ENCODE assay signal across 15 mouse cellular contexts in genomic region chr8:119430690-119431089, GRCm38 (mm10). TPM values are rescaled to one million over a fixed set of nuclear protein-coding genes. Genes with fewer than 3 reads are reported as not detected.
"Had no signal": no experiment of that assay in that cellular context is flagged by ENCODE, and none has a peak within 500 bp of the region (broad histone marks: within the 10 kb centered on the region; RNA-seq: fewer than 3 reads in every experiment).

No protein-coding gene starts in this region.

- H3K27ac ChIP-seq: kidney, postnatal 0 days; limb, embryonic 12.5 days; liver, embryonic 14.5 days; lung, embryonic 15.5 days; macrophage; midbrain, embryonic 13.5 days; neural tube, embryonic 15.5 days; stomach, postnatal 0 days had no signal

- H3K9ac ChIP-seq: limb, embryonic 12.5 days; liver, embryonic 14.5 days; lung, embryonic 15.5 days; midbrain, embryonic 13.5 days; neural tube, embryonic 15.5 days had no signal

- ATAC-seq: midbrain, embryonic 13.5 days had no signal

- H3K27me3 ChIP-seq: limb, embryonic 12.5 days; lung, embryonic 15.5 days; midbrain, embryonic 13.5 days; neural tube, embryonic 15.5 days had no signal

- H3K36me3 ChIP-seq: limb, embryonic 12.5 days; lung, embryonic 15.5 days; midbrain, embryonic 13.5 days; neural tube, embryonic 15.5 days had no signal

- H3K4me1 ChIP-seq: limb, embryonic 12.5 days; midbrain, embryonic 13.5 days; neural tube, embryonic 15.5 days had no signal

- H3K4me2 ChIP-seq: limb, embryonic 12.5 days; lung, embryonic 15.5 days; midbrain, embryonic 13.5 days; neural tube, embryonic 15.5 days had no signal

- H3K9me3 ChIP-seq: limb, embryonic 12.5 days; lung, embryonic 15.5 days; megakaryocyte, embryonic 14.5 days; midbrain, embryonic 13.5 days; neural tube, embryonic 15.5 days had no signal

- DNase-seq: kidney, adult 11 months; lung, postnatal 14 days; right cerebral cortex, adult 18-20 months; right cerebral cortex, postnatal 25 days; thymus, postnatal 14 days had no signal

- H3K4me3 ChIP-seq: limb, embryonic 12.5 days; lung, embryonic 15.5 days; megakaryocyte, embryonic 14.5 days; midbrain, embryonic 13.5 days; neural tube, embryonic 15.5 days had no signal

RNA-seq across cellular contexts. Expression of gene Osgin1, which starts 3.2 kb away (rescaled TPM):
- total RNA-seq: midbrain, postnatal 0 days had no signal

RNA-seq across cellular contexts. Expression of gene Necab2, which starts 15.8 kb away (rescaled TPM):
- polyA plus RNA-seq: macrophage had no signal
